Mouse (Mus musculus): Measurements from ENCODE around the gene Wdsub1. TPM values are rescaled to one million over a fixed set of nuclear protein-coding genes. Genes with fewer than 3 reads are reported as not detected.

Gene Wdsub1
- 18.1 and 19.1 TPM in 2 replicates for polyA plus RNA-seq (2015; fragmentation: Nextera tagmentation; extraction: Ambion mirVana)

DNA sequence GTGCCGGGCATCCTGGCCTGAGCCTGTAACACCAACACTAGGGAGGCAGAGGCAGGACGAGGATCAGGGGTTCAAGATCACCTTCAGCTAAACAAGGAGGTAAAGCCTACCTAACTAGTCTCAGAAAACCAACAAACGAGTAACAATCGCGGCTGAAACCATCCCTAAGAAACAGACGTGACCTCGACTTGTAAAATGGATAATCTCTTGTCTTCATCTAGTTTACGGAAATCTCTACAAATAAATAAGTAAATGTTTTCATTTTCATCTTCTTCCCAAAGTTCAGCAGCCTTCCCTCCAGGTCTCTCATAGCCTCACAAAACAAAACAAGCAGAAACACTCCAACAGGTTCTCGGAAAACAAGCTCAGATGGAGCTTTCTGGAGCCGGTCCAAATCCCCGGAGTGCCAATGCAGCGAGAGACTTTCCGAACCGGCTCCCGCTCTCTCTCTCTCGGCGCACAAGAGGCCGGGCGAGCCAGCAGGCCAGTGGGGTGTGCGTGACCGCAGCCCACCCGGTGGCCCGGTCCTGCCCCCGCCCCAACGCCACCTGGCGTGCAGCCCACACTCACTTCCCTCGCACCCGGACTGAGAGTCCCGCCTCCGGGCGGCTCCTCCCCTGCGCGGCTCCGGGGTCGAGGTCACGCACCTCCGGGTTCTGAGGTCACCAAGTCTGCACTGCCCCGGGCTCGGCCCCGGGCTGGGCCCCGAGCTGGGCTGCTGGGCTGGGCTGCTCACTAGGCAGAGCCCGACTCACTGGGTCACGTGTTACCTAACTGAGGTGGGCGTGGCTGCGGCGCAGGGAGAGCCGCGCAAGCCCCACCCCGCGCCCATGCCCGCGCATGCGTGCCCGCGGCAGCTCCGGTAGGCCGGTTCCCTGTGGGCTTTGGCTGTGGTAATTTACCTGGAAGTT, at the start of gene Wdsub1:
Gene Wdsub1 (minus strand): TSS at position 761 of the 911 bp plus-strand sequence.
- H3K9me3 ChIP-seq = no peaks in the 10 kb centered on the region
- ATAC-seq (replicated peaks) = peak; percentile 96
- H3K9ac ChIP-seq = peak within 1 kb of the TSS; percentile 73
- no peaks in the 10 kb centered on the region for H3K27me3 ChIP-seq (replicated peaks)
- H3K27ac ChIP-seq = peak within 1 kb of the TSS; percentile 51; the same call in 1 of the 2 replicates
- H3K4me1 ChIP-seq = peaks cover 6% of the 10 kb centered on the region
- no peaks in the 10 kb centered on the region for H3K36me3 ChIP-seq (replicated peaks)
- 4% methylated on average over 57 of the region's 57 CpGs for WGBS
- peak within 1 kb of the TSS; percentile 97 for H3K4me2 ChIP-seq
- peak within 1 kb of the TSS; percentile 93 for H3K4me3 ChIP-seq

DNA sequence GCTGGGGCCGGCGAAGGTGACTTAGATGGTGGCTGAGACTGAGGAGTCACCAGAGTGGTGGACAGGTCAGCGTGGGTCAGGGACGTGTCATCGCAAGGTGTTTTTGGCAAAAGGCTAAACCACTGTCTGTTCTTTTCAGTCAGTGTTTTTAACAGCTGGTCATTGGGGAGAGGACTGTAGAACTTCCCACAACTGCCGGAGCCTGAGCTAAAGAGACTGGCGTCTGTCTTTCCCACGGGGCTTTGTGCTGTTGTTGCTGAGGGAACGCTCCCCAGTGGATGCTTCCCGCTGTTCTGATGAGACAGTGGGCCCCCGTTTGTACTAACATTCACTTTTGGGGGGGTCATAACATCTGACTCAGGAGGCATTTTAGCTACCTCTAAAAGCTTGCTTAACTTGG, 31.2 kb upstream of the Wdsub1 start:
- no peaks in the 10 kb centered on the region for H3K9me3 ChIP-seq
- 61% methylated on average over 11 of the region's 11 CpGs for WGBS
- no peak overlapping the region for H3K9ac ChIP-seq
- H3K4me1 ChIP-seq = no peaks in the 10 kb centered on the region
- H3K27ac ChIP-seq = no peak overlapping the region
- ATAC-seq (replicated peaks) = no peak
- no peaks in the 10 kb centered on the region for H3K27me3 ChIP-seq (replicated peaks)
- H3K4me3 ChIP-seq = no peak overlapping the region
- no peak overlapping the region for H3K4me2 ChIP-seq
- H3K36me3 ChIP-seq (replicated peaks) = peaks cover 39% of the 10 kb centered on the region

- H3K4me3 ChIP-seq = no peak overlapping the region
- H3K27me3 ChIP-seq (replicated peaks) = no peaks in the 10 kb centered on the region
- peaks cover 29% of the 10 kb centered on the region for H3K36me3 ChIP-seq (replicated peaks)
- no peak overlapping the region for H3K9ac ChIP-seq
- H3K4me1 ChIP-seq = no peaks in the 10 kb centered on the region
- no peak for ATAC-seq (replicated peaks)
- WGBS = 91% methylated on average over 9 of the region's 9 CpGs
- no peak overlapping the region for H3K27ac ChIP-seq
- H3K9me3 ChIP-seq = no peaks in the 10 kb centered on the region
- no peak overlapping the region for H3K4me2 ChIP-seq
These were observed 25.7 kb upstream of the Wdsub1 start for GRCm38 (mm10) chr2:59908048-59908447.

GRCm38 (mm10) chr2:59904007-59904406, 21.6 kb upstream of the Wdsub1 start:
- no peak overlapping the region for H3K9ac ChIP-seq
- peaks cover 18% of the 10 kb centered on the region; the same call in 1 of the 2 replicates for H3K36me3 ChIP-seq (replicated peaks)
- no peaks in the 10 kb centered on the region for H3K9me3 ChIP-seq
- WGBS = 83% methylated on average over 7 of the region's 7 CpGs
- H3K4me2 ChIP-seq = no peak overlapping the region
- no peak for ATAC-seq (replicated peaks)
- no peak overlapping the region for H3K27ac ChIP-seq
- no peaks in the 10 kb centered on the region for H3K27me3 ChIP-seq (replicated peaks)
- H3K4me3 ChIP-seq = no peak overlapping the region
- no peaks in the 10 kb centered on the region for H3K4me1 ChIP-seq

DNA sequence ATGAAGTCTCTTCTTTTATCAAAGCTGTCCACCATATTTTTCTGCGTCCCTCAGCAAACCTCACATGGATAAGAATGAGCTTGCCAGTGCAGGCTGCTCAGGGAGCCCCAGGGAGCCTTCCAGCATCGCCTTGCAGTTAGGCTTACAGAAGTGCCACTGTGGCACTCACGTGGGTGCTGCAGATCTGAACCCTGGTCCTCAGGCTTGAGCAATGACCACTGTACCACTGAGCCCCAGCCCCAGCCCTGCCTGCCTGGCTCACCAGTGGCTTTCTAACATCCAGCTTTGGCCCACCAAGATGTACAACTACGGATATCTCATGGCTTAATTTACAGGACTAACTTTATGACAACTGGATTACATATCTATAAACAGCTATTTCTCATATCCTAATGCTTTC, 16.3 kb upstream of the Wdsub1 start:
- Histone ChIP-seq H3K9ac (no peak overlapping the region), H3K9me3 (no peaks in the 10 kb centered on the region), H3K4me3 (no peak overlapping the region), H3K36me3 (replicated peaks) (peaks cover 15% of the 10 kb centered on the region; the same call in 1 of the 2 replicates), H3K4me1 (no peaks in the 10 kb centered on the region), H3K27ac (no peak overlapping the region), H3K27me3 (replicated peaks) (no peaks in the 10 kb centered on the region), H3K4me2 (no peak overlapping the region)
- WGBS = 85% methylated on average over 4 of the region's 4 CpGs
- ATAC-seq (replicated peaks) = no peak

GRCm38 (mm10) chr2:59898105-59898504, 15.7 kb upstream of the Wdsub1 start:
- Histone ChIP-seq H3K4me2 (no peak overlapping the region), H3K9ac (no peak overlapping the region), H3K36me3 (replicated peaks) (peaks cover 15% of the 10 kb centered on the region; the same call in 1 of the 2 replicates), H3K9me3 (no peaks in the 10 kb centered on the region), H3K4me1 (no peaks in the 10 kb centered on the region), H3K27me3 (replicated peaks) (no peaks in the 10 kb centered on the region), H3K27ac (no peak overlapping the region), H3K4me3 (no peak overlapping the region)
- 85% methylated on average over 6 of the region's 7 CpGs for WGBS
- no peak for ATAC-seq (replicated peaks)

DNA sequence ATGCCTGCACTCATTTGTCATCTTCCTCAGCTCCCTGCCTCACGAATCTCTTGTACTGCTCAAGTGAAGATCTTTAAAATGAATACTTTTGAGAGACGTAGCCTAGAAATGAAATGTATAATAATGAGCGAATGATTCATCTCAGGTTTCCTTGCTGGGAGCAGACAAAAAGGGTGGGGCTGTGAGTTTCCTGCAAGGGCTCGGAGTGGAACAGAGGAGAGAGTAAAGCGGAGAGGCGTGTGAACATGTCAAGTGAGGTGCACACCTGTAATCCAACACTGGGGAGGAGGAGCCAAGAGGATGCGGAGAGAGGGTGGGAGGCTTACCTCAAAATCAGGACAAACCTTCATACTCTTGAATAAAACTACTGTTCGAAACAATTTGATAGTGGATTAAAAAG, 14.4 kb upstream of the Wdsub1 start:
- H3K9ac ChIP-seq = no peak overlapping the region
- no peaks in the 10 kb centered on the region for H3K4me1 ChIP-seq
- no peaks in the 10 kb centered on the region for H3K9me3 ChIP-seq
- ATAC-seq (replicated peaks) = no peak
- H3K4me2 ChIP-seq = no peak overlapping the region
- peaks cover 15% of the 10 kb centered on the region; the same call in 1 of the 2 replicates for H3K36me3 ChIP-seq (replicated peaks)
- H3K27ac ChIP-seq = no peak overlapping the region
- no peaks in the 10 kb centered on the region for H3K27me3 ChIP-seq (replicated peaks)
- H3K4me3 ChIP-seq = no peak overlapping the region
- WGBS = 82% methylated on average over 8 of the region's 8 CpGs

- no peaks in the 10 kb centered on the region for H3K27me3 ChIP-seq (replicated peaks)
- no peak overlapping the region for H3K4me2 ChIP-seq
- 78% methylated on average over 7 of the region's 7 CpGs for WGBS
- no peak overlapping the region for H3K4me3 ChIP-seq
- no peaks in the 10 kb centered on the region for H3K4me1 ChIP-seq
- ATAC-seq (replicated peaks) = no peak
- H3K9ac ChIP-seq = no peak overlapping the region
- H3K9me3 ChIP-seq = no peaks in the 10 kb centered on the region
- peaks cover 11% of the 10 kb centered on the region; the same call in 1 of the 2 replicates for H3K36me3 ChIP-seq (replicated peaks)
- H3K27ac ChIP-seq = no peak overlapping the region
These were observed 14.0 kb upstream of the Wdsub1 start for GRCm38 (mm10) chr2:59896400-59896799.

- Histone ChIP-seq H3K4me3 (no peak overlapping the region), H3K9me3 (no peaks in the 10 kb centered on the region), H3K9ac (no peak overlapping the region), H3K36me3 (replicated peaks) (no peaks in the 10 kb centered on the region), H3K27ac (no peak overlapping the region), H3K4me2 (no peak overlapping the region), H3K27me3 (replicated peaks) (no peaks in the 10 kb centered on the region), H3K4me1 (no peaks in the 10 kb centered on the region)
- no peak for ATAC-seq (replicated peaks)
- 91% methylated on average over 6 of the region's 6 CpGs for WGBS
These were observed 7.3 kb upstream of the Wdsub1 start for GRCm38 (mm10) chr2:59889699-59890098.

DNA sequence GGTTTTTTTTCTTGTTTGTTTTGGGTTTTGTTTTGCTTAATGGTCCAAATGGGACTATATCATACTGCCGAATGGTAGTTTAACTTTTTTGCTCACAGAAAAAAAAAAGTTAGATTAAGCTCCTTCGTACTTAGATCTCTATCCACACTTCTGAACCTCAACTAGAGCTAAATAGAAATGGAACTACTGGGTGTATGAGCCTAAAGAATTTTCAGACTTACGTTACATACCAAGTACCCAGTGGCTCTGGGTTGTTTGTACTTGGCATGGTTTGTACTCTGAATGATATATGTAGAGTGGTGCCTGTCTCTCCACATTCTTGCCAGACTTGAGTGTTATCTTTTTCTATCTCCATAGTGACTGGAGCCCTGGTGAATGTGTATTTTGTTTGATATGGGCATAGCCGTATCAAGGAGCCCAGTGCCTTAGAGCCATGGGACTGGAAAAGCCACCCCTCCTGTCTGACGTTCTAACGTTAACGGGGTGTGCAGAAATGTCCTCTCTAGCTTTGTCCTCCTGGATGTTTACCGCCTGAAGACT, 421 bp upstream of the Wdsub1 start:
- H3K9me3 ChIP-seq = no peaks in the 10 kb centered on the region
- peak overlapping the region; percentile 97 for H3K4me2 ChIP-seq
- peak overlapping the region; percentile 93 for H3K4me3 ChIP-seq
- peaks cover 6% of the 10 kb centered on the region for H3K4me1 ChIP-seq
- no peak overlapping the region for H3K27ac ChIP-seq
- no peaks in the 10 kb centered on the region for H3K36me3 ChIP-seq (replicated peaks)
- no peaks in the 10 kb centered on the region for H3K27me3 ChIP-seq (replicated peaks)
- no peak overlapping the region for H3K9ac ChIP-seq
- 76% methylated on average over 8 of the region's 8 CpGs for WGBS
- ATAC-seq (replicated peaks) = peak; percentile 37

- WGBS = 79% methylated on average over 6 of the region's 6 CpGs
These were observed 987 bp downstream of the Wdsub1 start for GRCm38 (mm10) chr2:59881404-59881803.

GRCm38 (mm10) chr2:59878221-59878620, 4.2 kb downstream of the Wdsub1 start:
- Histone ChIP-seq H3K36me3 (replicated peaks) (no peaks in the 10 kb centered on the region), H3K9ac (no peak overlapping the region), H3K9me3 (no peaks in the 10 kb centered on the region), H3K27me3 (replicated peaks) (no peaks in the 10 kb centered on the region), H3K4me2 (no peak overlapping the region), H3K4me1 (peaks cover 6% of the 10 kb centered on the region), H3K4me3 (no peak overlapping the region), H3K27ac (no peak overlapping the region)
- WGBS = 84% methylated on average over 19 of the region's 19 CpGs
- no peak for ATAC-seq (replicated peaks)

More at GRCm38 (mm10) chr2:59881404-59881803, 987 bp downstream of the Wdsub1 start:
- no peaks in the 10 kb centered on the region for H3K36me3 ChIP-seq (replicated peaks)
- no peak for ATAC-seq (replicated peaks)
- no peak overlapping the region for H3K27ac ChIP-seq
- no peaks in the 10 kb centered on the region for H3K27me3 ChIP-seq (replicated peaks)
- no peaks in the 10 kb centered on the region for H3K9me3 ChIP-seq
- peaks cover 6% of the 10 kb centered on the region for H3K4me1 ChIP-seq
- no peak overlapping the region for H3K9ac ChIP-seq
- peak overlapping the region; percentile 93 for H3K4me3 ChIP-seq
- peak overlapping the region; percentile 97 for H3K4me2 ChIP-seq

Data from midbrain, embryonic 15.5 days (tissue).